Mouse (Mus musculus) liver, embryonic 16.5 days (tissue): Measurements from ENCODE around the gene Gm15013. TPM values are rescaled to one million over a fixed set of nuclear protein-coding genes. Genes with fewer than 3 reads are reported as not detected.
"Not testable (repeated sequence)": the region's sequence is repeated elsewhere in the genome, so short reads cannot be mapped to it uniquely, and the experiment has no call there.

Experiments
- ATAC-seq: fragments of 200-750 bp; cut with Nextera tagmentation; 2 replicates; pipeline ENCODE4 v1.8.0; 2017; ENCODE audit warnings: low read depth, mild to moderate bottlenecking, moderate number of reproducible peaks, moderate library complexity
- H3K27ac ChIP-seq: fragments of 300-500 bp; sonication (generic); 2 replicates; pipeline ENCODE4 v1.5.1; 2014; ENCODE audit warnings: mild to moderate bottlenecking, low read length
- H3K27me3 ChIP-seq: fragments of 300-500 bp; sonication (generic); 2 replicates; pipeline ENCODE4 v1.6.1; 2014; ENCODE audit warnings: low read depth, low read length, mixed read lengths; ENCODE audit not compliant: control insufficient read depth, insufficient read depth
- H3K36me3 ChIP-seq: fragments of 300-500 bp; sonication (generic); 2 replicates; pipeline ENCODE4 v1.6.1; 2014; ENCODE audit warnings: mild to moderate bottlenecking; ENCODE audit not compliant: control insufficient read depth, insufficient read depth
- H3K4me1 ChIP-seq: fragments of 300-500 bp; sonication (generic); 2 replicates; pipeline ENCODE4 v1.6.1; 2014; ENCODE audit warnings: low read depth, low read length, mixed read lengths; ENCODE audit not compliant: control insufficient read depth
- H3K4me2 ChIP-seq: fragments of 300-500 bp; sonication (generic); 2 replicates; pipeline ENCODE4 v1.6.1; 2014; ENCODE audit warnings: low read depth, low read length, mixed read lengths
- H3K4me3 ChIP-seq: fragments of 300-500 bp; sonication (generic); 2 replicates; pipeline ENCODE4 v1.5.1; 2014; ENCODE audit warnings: low read depth, mild to moderate bottlenecking, low read length
- H3K9ac ChIP-seq: fragments of 300-500 bp; sonication (generic); 2 replicates; pipeline ENCODE4 v1.6.1; 2014; ENCODE audit warnings: low read depth, low read length
- H3K9me3 ChIP-seq: fragments of 300-500 bp; sonication (generic); replicated peaks from 2 replicates; pipeline ENCODE4 v1.6.1; 2016; ENCODE audit warnings: low read length; ENCODE audit not compliant: control insufficient read depth
- WGBS: fragments of 180-500 bp; shearing (Covaris S2); extraction: QIAGEN DNeasy Blood & Tissue Kit; methylation state at CpG from one replicate; pipeline ENCODE4 v1.1.7; 2014; ENCODE audit not compliant: insufficient replicate concordance; 5-methylcytosine and 5-hydroxymethylcytosine counted together
- polyA plus RNA-seq: library from polyadenylated mRNA; unstranded; fragments of >200 nt; fragmentation: Nextera tagmentation; extraction: Ambion mirVana; gene quantifications from 2 replicates; pipeline ENCODE4 v1.2.1, GENCODE M21; 2015

The Gm15013 gene
- polyA plus RNA-seq = not detected in 2 replicates

GRCm38 (mm10) chrX:139714381-139714780 is at the start of gene Gm15013:
Gene Gm15013 (minus strand): TSS chrX:139714481.
- ATAC-seq = no peak
- Histone ChIP-seq H3K9me3 (no peaks in the 10 kb centered on the region), H3K4me3 (no peak within 1 kb of the TSS), H3K27ac (no peak within 1 kb of the TSS), H3K27me3 (no peaks in the 10 kb centered on the region), H3K4me1 (no peaks in the 10 kb centered on the region), H3K9ac (no peak within 1 kb of the TSS), H3K4me2 (no peak within 1 kb of the TSS), H3K36me3 (no peaks in the 10 kb centered on the region)
- WGBS = 86% methylated on average over 8 of the region's 8 CpGs

- WGBS = 49% methylated on average over 2 of the region's 2 CpGs
Observed at GRCm38 (mm10) chrX:139762546-139762945, 48.3 kb upstream of the Gm15013 start.

GRCm38 (mm10) chrX:139758634-139759033 is 44.4 kb upstream of the Gm15013 start:
- not testable (repeated sequence) for H3K36me3 ChIP-seq, H3K27ac ChIP-seq, ATAC-seq, H3K4me2 ChIP-seq, H3K4me3 ChIP-seq, H3K9me3 ChIP-seq, H3K4me1 ChIP-seq, H3K9ac ChIP-seq, H3K27me3 ChIP-seq
- WGBS = 65% methylated on average over 3 of the region's 3 CpGs

More at GRCm38 (mm10) chrX:139762546-139762945, 48.3 kb upstream of the Gm15013 start:
- Histone ChIP-seq H3K9ac (no peak overlapping the region), H3K27me3 (no peaks in the 10 kb centered on the region), H3K4me3 (no peak overlapping the region), H3K4me1 (no peaks in the 10 kb centered on the region), H3K4me2 (no peak overlapping the region), H3K9me3 (no peaks in the 10 kb centered on the region), H3K36me3 (no peaks in the 10 kb centered on the region), H3K27ac (no peak overlapping the region)
- ATAC-seq = no peak

- no peak for ATAC-seq
- Histone ChIP-seq H3K9me3 (no peaks in the 10 kb centered on the region), H3K27ac (no peak overlapping the region), H3K27me3 (no peaks in the 10 kb centered on the region), H3K36me3 (no peaks in the 10 kb centered on the region), H3K4me1 (no peaks in the 10 kb centered on the region), H3K9ac (no peak overlapping the region), H3K4me2 (no peak overlapping the region), H3K4me3 (no peak overlapping the region)
- 0% methylated on average over 1 of the region's 1 CpGs for WGBS
Observed at GRCm38 (mm10) chrX:139751855-139752254, 37.6 kb upstream of the Gm15013 start.

- WGBS = 70% methylated on average over 5 of the region's 5 CpGs
- no peaks in the 10 kb centered on the region for H3K9me3 ChIP-seq
- no peak overlapping the region for H3K4me2 ChIP-seq
- no peak overlapping the region for H3K4me3 ChIP-seq
- no peaks in the 10 kb centered on the region for H3K27me3 ChIP-seq
- no peak overlapping the region for H3K27ac ChIP-seq
- no peak for ATAC-seq
- no peaks in the 10 kb centered on the region for H3K36me3 ChIP-seq
- H3K9ac ChIP-seq = no peak overlapping the region
- H3K4me1 ChIP-seq = no peaks in the 10 kb centered on the region
Observed at GRCm38 (mm10) chrX:139737066-139737465, 22.8 kb upstream of the Gm15013 start.

- no peak for ATAC-seq
- H3K4me2 ChIP-seq = no peak overlapping the region
- 65% methylated on average over 3 of the region's 3 CpGs for WGBS
Observed at GRCm38 (mm10) chrX:139730541-139730940, 16.3 kb upstream of the Gm15013 start.

GRCm38 (mm10) chrX:139722350-139722749 is 8.1 kb upstream of the Gm15013 start:
- WGBS = 74% methylated on average over 2 of the region's 2 CpGs

More at GRCm38 (mm10) chrX:139730541-139730940, 16.3 kb upstream of the Gm15013 start:
- Histone ChIP-seq H3K9ac (no peak overlapping the region), H3K36me3 (no peaks in the 10 kb centered on the region), H3K9me3 (no peaks in the 10 kb centered on the region), H3K27me3 (no peaks in the 10 kb centered on the region), H3K4me3 (no peak overlapping the region), H3K27ac (no peak overlapping the region), H3K4me1 (no peaks in the 10 kb centered on the region)

GRCm38 (mm10) chrX:139684775-139685695 is 29.2 kb downstream of the Gm15013 start, which contains the start of gene Tbc1d8b:
Gene Tbc1d8b (plus strand): TSS chrX:139684996.
- Histone ChIP-seq H3K36me3 (no peaks in the 10 kb centered on the region), H3K4me1 (no peaks in the 10 kb centered on the region), H3K9ac (peak within 1 kb of the TSS; percentile 68), H3K4me2 (peak within 1 kb of the TSS; percentile 73), H3K27ac (peak within 1 kb of the TSS; percentile 7; the same call in 1 of the 2 replicates), H3K4me3 (peak within 1 kb of the TSS; percentile 70), H3K9me3 (no peaks in the 10 kb centered on the region), H3K27me3 (no peaks in the 10 kb centered on the region)
- ATAC-seq = peak; percentile 99
- 11% methylated on average over 43 of the region's 43 CpGs for WGBS

More at GRCm38 (mm10) chrX:139722350-139722749, 8.1 kb upstream of the Gm15013 start:
- Histone ChIP-seq H3K4me3 (no peak overlapping the region), H3K27ac (no peak overlapping the region), H3K9me3 (no peaks in the 10 kb centered on the region), H3K27me3 (no peaks in the 10 kb centered on the region), H3K9ac (no peak overlapping the region), H3K36me3 (no peaks in the 10 kb centered on the region), H3K4me2 (no peak overlapping the region), H3K4me1 (no peaks in the 10 kb centered on the region)
- ATAC-seq = no peak

GRCm38 (mm10) chrX:139684410-139684774 is 29.9 kb downstream of the Gm15013 start:
- H3K27ac ChIP-seq = peak overlapping the region; percentile 7; the same call in 1 of the 2 replicates
- H3K27me3 ChIP-seq = no peaks in the 10 kb centered on the region
- H3K9ac ChIP-seq = peak overlapping the region; percentile 55
- H3K9me3 ChIP-seq = no peaks in the 10 kb centered on the region
- H3K36me3 ChIP-seq = no peaks in the 10 kb centered on the region
- ATAC-seq = peak; percentile 12
- WGBS = 18% methylated on average over 8 of the region's 8 CpGs
- H3K4me1 ChIP-seq = no peaks in the 10 kb centered on the region
- H3K4me2 ChIP-seq = peak overlapping the region; percentile 73
- peak overlapping the region; percentile 70 for H3K4me3 ChIP-seq
